Mouse (Mus musculus): ENCODE results near the gene Nrp2. TPM values are rescaled to one million over a fixed set of nuclear protein-coding genes. Genes with fewer than 3 reads are reported as not detected.
A peak's percentile ranks its signal among the peaks of the same experiment; 100 is the strongest.

The Nrp2 gene
- total RNA-seq, 2 experiments from 2014 or later, result 29.4 to 31.2 TPM

DNA sequence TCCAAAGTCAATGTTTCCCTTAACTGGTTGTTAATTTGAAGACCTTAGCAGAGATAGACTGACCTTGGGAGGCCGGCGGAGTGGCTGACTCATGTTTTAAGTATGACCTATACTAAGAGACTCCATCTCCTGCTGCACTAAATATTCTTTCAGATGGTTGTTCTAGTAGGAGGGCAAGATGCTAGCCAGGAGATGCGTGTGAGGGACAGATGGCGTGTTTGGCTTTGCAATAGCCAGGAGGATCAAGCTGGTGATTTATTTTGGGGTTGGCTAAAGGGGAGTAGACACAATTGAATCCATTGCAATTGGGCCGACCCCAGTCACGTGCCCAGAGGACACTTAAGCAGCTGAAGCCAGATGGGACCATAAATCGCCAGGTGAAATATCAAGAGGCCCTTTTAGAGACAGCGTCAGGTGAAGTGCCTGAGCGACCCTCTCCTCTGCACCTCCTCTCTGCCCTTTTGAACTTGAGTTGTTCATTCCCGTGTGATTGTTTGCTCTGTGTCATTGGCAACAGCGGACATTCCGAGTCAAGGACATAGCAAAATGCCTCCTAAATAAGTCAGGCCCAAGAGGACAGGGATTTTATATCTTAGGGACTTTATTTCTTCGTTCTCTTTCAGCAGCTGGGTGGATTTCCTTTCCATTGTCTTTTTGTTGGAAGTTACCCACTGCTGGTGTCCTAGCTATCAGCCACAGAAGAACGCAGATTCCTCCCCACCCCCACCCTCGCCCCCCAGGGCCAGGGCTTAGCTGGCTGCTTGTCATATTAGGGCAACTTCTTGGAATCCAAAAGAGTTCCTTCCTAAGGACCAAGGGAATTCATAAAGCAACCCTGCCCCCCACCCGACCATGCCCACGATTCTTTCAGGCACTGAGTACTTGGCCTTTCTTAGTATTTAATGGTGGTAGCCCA, 74.5 kb downstream of the Nrp2 start:
- DNase-seq (ENCODE audit: low spot score in 2 of 2), result no peak

DNA sequence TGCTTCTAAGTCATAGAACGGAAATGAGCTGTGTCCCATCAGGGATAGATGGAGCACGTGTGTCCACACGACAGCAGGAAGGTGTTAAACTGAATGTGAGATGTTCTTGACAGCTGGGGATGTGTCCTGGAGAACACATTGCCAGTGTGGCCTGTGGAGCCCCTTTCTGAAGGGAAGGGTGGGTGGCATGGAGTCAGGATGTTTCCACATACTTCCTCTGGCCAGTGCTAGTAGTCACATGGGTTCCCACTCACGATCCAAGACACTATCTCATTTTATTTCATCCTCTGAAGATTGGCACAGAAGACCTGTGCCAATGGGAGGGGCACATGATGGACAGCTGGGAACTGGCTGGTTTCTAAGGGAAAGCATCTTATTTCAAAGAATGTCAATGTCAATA, 75.8 kb downstream of the Nrp2 start:
- no peak for DNase-seq (ENCODE audit: low spot score in 2 of 2)

DNA sequence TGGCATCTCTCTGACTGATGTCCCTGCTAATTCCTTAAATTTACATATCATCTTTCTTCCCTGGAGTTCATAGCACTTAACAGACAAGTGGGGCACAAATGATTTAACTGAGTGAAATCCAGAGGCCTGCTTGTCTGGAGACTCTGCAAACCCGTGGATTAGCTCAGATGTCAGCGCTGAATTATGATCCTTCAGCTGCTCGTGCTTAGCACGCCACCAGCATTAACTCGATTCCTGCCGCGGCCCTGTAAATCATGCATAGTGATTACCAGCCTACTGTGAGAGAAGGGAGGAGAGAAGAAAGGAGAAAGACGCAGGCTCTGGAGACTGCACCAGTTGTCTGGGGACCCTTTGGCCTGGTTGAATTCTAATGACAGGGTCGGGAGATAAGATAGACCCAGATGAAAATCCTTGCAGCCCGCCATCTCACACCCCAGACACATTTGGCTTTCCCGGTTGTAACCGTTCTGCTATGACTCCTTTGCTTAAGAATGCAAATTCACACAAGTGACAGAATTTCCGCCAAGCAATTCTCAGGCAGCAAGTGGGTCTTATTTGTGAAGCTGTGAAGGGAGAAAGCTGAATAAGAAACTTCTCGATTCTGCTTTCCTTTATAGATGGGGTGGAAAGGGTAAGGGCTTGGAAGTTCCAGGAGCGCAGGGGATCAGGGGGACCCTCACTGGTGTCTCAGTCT, 77.1 kb downstream of the Nrp2 start:
- DNase-seq (ENCODE audit: low spot score in 2 of 2), result no peak

GRCm38 (mm10) chr1:62782155-62782554, 79.1 kb downstream of the Nrp2 start:
- no peak for DNase-seq (ENCODE audit: low spot score in 2 of 2)

DNA sequence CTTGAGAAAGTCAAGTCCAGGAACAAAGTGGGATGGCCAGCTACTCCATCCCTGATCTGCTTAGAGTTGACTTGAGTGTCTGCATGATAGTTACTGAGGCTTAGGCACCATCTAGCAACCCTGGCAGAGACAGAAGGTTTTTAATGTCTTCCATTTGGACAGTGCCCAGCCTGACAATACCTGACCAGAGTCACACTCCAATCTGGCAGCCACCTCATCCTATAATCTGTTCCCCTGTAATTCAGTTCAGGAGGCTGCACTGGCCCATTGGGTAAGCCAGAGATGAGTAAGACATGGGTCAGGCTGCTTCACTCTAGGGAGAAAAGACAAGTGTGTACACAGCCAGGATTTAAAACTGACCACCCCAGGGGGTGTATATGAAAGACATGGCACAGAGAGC, 79.5 kb downstream of the Nrp2 start:
- no peak for DNase-seq (ENCODE audit: low spot score in 2 of 2)

DNA sequence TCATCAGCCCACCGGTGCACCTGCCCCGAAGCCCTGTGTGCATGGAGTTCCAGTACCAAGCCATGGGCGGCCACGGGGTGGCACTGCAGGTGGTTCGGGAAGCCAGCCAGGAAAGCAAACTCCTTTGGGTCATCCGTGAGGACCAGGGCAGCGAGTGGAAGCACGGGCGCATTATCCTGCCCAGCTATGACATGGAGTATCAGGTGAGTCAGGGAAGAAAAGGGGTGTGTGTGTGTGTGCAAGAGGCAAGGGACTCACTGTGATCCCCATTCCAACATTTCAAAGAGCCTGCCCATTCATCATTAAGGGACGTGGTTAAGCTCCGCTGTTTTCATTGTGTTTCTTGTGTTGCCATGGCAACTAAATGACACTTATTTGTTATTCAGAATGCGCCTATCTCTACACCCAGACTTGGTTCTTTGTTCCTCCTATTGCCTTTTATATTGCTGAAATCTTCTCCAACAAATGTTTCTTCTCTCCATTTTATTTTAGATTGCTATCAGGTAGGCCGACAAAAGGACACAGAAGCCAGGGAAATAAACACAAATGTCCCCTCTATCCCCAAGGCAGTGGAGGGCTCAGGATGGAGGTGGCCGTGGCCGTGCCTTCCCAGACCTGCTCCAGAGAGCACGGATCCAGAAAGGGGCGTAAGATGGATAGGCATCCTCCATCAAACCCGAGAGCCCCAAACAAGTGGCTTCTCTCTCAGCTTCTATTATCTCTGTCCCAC, 80.4 kb downstream of the Nrp2 start:
- DNase-seq (ENCODE audit: low spot score in 2 of 2), result no peak

GRCm38 (mm10) chr1:62784084-62784392, 81.0 kb downstream of the Nrp2 start:
- no peak for DNase-seq (ENCODE audit: low spot score in 2 of 2)

DNA sequence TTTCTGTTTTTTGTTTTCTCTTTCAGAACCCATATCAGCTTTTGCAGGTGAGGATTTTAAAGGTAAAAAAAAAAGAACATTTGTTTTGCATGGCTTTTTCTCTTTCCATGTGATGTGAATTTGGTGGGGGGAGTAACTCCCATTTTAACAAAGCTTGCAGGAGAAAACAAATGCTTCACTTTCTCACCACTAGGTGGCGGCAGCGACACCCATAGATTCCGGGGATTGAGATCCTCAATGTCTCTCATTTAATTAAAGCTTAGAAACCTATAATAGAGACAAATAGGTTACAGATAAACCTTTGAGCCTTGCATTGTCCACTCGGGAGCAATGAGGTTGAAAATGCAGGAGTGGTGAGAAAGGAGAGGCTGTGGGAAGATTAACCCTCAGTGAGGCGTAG, 83.2 kb downstream of the Nrp2 start:
- DNase-seq (ENCODE audit: low spot score in 2 of 2), result peak; percentile 69 to 81

GRCm38 (mm10) chr1:62787546-62787945, 84.5 kb downstream of the Nrp2 start:
- DNase-seq (ENCODE audit: low spot score in 2 of 2), result no peak

DNA sequence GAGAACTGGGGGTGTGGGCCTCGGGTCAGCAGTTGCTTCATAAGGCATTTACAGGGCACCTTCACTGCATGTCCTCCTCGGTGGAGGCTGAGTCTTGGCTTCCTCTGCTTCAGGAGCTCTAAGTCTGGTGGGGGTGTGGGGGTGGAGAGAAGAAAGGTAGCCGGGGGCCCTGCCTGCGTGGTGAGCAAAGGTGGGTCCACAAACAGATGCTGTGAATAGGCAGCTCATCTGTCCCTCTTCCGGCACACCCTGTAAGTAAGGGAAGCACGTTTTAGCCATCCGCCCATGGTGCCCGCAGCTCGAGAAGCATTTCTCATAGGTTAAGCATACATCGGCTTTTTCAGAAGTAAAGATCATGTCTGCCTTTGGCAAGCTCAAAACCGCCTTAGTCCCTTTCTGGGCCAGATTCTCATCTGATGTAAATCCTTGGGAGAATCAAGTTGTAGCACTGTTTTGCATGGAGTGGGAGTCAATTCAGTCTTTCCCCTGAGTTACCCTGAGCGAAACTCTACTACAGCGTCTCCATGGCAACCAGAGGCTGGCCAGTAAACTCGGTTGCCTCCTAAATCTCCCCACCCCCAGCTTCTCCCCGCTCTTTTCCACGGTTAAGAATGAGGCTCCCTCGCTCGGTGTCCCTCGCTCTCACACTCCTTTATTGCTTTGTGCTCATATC, 91.3 kb downstream of the Nrp2 start:
- DNase-seq (ENCODE audit: low spot score in 2 of 2), result peak; percentile 67 to 77

- no peak for DNase-seq (ENCODE audit: low spot score in 2 of 2)
These were observed 91.8 kb downstream of the Nrp2 start for GRCm38 (mm10) chr1:62794896-62795255.

DNA sequence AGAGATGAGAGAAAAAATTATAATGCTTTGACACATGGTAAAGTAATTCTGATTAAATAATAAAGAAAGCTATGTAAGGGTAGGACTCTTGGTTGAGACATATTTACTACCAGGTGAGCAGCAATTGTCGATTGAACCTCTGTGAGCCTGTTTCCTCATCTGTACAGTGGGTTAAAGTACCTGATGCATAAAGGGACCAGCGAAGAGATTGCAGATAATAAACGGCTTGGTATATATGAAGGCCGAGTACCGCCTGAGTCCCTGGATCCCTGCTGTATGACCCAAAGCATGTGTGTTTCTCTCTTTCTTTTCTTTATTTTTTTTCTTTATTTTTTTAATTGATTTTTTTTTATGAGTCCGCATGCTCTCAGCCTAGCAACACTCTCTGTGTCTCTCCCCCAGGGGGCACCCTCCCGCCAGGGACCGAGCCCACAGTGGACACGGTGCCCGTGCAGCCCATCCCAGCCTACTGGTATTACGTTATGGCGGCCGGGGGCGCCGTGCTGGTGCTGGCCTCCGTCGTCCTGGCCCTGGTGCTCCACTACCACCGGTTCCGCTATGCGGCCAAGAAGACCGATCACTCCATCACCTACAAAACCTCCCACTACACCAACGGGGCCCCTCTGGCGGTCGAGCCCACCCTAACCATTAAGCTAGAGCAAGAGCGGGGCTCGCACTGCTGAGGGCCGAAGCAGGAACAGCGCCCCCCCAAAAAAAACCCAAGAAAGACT, 92.4 kb downstream of the Nrp2 start:
- peak; percentile 51 to 59 for DNase-seq (ENCODE audit: low spot score in 2 of 2)

GRCm38 (mm10) chr1:62796038-62796647, 93.1 kb downstream of the Nrp2 start:
- no peak for DNase-seq (ENCODE audit: low spot score in 2 of 2)

GRCm38 (mm10) chr1:62799427-62799826, 96.3 kb downstream of the Nrp2 start:
- no peak for DNase-seq (ENCODE audit: low spot score in 2 of 2)

GRCm38 (mm10) chr1:62800351-62800750, 97.3 kb downstream of the Nrp2 start:
- no peak for DNase-seq (ENCODE audit: low spot score in 2 of 2)

- no peak for DNase-seq (ENCODE audit: low spot score in 2 of 2)
These were observed 98.3 kb downstream of the Nrp2 start for GRCm38 (mm10) chr1:62801429-62801828.

GRCm38 (mm10) chr1:62801842-62802241, 98.8 kb downstream of the Nrp2 start:
- no peak for DNase-seq (ENCODE audit: low spot score in 2 of 2)

DNA sequence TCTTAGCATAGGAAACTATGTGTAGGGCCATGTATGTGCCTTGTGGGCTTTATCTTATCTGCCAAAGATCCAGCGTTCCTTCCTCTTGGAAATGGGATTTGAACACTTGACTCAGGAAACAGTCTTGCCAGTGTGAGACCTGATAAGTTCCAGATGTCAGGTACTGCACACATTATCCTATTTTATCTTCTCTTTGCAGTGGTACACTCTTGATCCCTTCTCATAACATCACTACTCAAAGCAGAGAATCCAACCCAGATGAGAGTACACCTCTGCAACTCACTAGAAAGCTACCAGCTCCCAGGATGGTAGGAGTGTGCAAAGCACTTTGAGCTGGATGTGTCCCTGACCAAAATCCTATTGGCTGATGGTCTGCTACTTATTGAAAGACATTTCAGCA, 100.5 kb downstream of the Nrp2 start:
- no peak for DNase-seq (ENCODE audit: low spot score in 2 of 2)

DNA sequence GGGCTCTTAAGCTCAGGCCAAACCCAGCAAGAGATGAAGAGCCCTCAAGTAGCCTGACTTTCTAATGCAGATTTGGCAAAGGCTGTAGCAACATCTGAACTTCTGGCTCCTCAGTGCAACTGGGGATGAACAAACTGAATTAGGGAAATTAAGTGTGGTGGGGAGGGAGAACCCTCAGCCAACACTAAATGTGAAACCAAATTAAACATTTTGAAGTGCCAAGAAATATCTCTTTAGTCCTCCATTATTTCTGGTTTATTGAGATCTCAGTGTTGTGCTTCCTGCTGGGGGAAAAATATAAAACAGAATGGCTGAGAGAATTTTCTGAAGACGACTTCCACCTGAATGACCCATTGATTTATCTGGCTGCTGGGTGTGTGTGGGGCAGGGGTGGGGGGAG, 102.9 kb downstream of the Nrp2 start:
- no peak for DNase-seq (ENCODE audit: low spot score in 2 of 2)

DNA sequence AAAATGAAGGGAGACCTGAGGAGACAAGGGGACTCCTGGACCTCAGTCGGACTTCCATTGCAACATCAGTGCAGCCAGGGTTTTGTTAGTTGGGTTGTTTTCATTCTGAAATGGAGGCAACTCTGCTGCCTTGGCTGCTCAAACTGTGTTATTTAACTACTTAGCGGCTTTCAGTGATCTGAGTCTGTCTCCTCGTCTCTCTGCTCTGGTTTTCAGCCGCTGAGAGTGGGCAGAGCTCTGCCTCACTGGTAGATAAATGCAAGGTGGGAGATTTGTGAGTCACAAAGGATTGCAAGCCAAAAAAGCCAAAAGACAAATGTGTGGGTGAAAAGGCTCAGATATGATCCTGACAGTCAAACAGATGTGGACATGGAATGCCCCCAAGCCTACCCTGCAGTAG, 105.3 kb downstream of the Nrp2 start:
- peak in 1 of 2 experiments; percentile 41 for DNase-seq (ENCODE audit: low spot score in 2 of 2)

Data from left cerebral cortex, adult 18-20 months (tissue).